Mouse (Mus musculus): ENCODE measurements around the gene Pnrc2. TPM values are rescaled to one million over a fixed set of nuclear protein-coding genes. Genes with fewer than 3 reads are reported as not detected.

The Pnrc2 gene
- polyA plus RNA-seq (2012; ENCODE audit: low replicate concordance): 1.2 and 6.1 TPM in 2 replicates

DNA sequence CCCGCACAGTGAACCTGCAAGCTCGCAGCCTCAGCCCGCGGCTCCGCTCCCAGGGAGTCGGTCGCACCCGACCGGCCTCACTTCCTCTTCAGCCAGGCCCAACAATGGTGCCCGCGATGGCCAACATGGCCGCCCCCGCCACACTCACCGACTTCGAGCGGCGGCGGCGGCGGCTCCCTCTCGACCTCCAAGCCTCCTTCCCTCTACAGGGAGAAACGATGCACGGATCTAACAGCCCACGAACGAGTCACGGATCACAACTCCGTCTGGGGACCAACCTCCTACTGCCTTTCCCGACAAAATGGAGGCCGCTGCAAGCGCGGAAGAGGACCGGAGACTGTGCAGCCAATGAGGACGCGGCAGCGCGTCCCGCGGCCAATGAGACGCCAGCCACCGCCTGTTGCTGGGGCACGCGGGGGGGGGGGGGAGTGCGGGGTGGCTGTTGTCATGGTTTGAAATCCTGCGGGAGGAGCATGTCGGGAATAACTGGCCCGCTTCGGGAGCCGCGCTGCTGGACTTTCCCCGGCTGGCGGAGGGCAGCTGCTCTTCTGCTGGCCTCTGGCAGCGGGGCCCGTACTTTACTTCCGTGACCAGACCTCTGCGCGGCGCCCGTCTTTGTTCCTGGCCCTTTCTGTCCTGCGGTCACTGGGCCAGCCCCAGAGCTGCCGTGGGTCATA lies at the start of gene Pnrc2:
Pnrc2 (minus strand) TSS at position 325 of the 677 bp plus-strand sequence.

DNA sequence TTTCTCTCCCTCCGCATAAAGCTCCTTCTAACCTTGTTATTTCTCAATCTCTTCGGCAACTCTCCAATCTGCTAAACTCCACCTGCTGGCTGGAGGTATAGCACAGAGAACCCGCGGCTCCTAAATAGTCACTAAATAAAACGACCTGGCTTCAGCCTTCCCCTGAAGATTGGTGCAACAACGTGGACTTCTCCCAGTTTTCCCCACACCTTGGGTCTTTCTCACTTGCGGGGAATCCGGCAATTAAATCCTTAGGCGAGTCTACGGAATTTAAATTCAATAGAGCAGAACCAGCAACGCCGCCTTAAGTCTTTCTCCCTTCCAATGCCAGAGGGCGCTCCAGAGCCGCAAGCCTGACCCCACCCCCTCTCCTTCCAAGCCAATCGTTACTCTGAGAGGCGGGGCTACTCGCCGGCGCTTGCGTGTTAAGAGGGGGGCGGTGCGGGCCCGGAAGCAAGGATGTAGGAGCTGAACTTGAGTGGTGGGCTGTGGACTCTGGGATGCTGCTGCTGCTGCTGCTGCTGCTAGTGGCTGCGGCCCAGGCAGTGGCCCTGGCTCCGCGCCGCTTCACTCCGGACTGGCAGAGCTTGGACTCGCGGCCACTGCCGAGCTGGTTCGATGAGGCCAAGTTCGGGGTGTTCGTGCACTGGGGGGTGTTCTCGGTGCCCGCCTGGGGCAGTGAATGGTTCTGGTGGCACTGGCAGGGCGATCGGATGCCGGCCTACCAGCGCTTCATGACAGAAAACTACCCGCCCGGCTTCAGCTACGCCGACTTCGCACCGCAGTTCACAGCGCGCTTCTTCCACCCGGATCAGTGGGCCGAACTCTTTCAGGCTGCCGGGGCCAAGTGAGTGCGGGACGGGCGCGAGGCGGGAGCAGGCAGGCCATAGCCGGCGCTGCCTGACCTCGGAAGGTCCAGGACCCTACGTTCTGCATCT lies 46.9 kb upstream of the Pnrc2 start, which contains the start of gene Fuca1:
Fuca1 (plus strand) TSS at position 432 of the 938 bp plus-strand sequence.

DNA sequence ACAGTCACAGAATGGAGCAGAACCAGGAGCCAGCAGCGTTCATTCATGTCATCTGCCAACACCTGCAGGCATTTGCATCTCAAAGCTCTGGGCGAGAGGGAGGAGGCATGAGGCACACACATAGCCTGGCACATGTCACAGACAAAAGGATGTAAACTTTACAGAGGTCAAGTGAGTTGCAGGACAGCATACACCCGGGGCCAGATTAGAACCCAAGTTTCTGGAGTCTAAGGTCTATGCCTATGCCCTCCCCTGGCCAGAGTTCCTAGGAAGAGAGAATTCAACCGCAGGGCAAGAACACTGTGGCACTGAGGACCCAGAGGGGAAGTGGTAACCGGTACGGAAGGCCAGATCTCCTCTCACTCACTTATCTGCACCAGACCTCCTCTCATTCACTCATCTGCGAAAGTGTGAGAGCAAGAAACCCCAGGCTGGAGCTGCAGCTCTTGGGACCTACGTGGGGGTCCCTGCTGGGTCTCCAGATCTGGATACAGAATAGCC lies 21.5 kb upstream of the Pnrc2 start, which contains the start of gene Cnr2:
Cnr2 (plus strand) TSS at position 324 of the 501 bp plus-strand sequence.

DNA sequence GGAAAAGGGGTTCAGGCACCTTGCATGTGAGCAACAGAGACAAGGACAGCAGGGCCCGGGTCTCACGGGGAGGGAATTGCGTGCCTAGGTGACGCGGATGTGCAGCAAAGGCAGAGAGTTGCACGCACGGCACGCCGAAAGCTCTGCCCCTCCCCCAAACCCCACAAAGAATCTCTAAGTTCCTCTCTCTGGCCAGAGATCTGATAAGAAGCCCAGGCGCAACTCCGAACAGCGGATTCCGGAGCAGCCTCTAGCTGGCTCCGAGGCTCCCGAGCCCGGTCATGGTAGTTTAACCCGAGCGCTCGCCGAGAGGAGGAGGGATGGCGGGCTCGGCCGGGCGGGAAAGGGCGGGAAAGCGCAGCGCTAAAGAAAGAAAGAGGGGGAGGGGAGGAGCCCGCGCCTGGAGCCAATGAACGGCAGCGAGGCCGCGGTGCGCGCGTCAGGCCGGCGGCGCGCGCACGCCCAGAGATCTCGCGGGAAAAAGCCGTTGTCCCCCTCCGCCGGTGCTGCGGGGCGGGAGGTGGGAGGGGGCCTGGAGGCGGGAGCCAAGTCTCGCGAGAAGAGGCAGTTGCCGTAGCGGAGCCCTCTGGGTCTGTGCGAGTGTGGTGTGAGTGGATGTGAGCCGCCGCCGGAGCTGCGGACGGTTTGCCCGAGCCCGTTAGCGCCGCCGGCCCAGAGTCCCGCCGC lies 18.0 kb downstream of the Pnrc2 start, which contains the start of gene Srsf10:
Srsf10 (plus strand) TSS at position 212 of the 687 bp plus-strand sequence.

Other genes starting within 250 kb of the Pnrc2 start
- gene Ifnlr1, start 187.6 kb downstream of the Pnrc2 start, polyA plus RNA-seq (2012; ENCODE audit: low replicate concordance): 0.13 and 0.16 TPM in 2 replicates
- gene Il22ra1, start 145.7 kb downstream of the Pnrc2 start, polyA plus RNA-seq (2012; ENCODE audit: low replicate concordance): not detected in 2 replicates
- gene Myom3, start 114.1 kb downstream of the Pnrc2 start, polyA plus RNA-seq (2012; ENCODE audit: low replicate concordance): 0.07 and 0.09 TPM in 2 replicates
- 373 and 452 TPM in 2 replicates for gene Srsf10, start 18.1 kb downstream of the Pnrc2 start, polyA plus RNA-seq (2012; ENCODE audit: low replicate concordance)
- 2.5 and 9.4 TPM in 2 replicates for gene Cnr2, start 21.5 kb upstream of the Pnrc2 start, polyA plus RNA-seq (2012; ENCODE audit: low replicate concordance)
- 11.8 and 14.9 TPM in 2 replicates for gene Fuca1, start 46.9 kb upstream of the Pnrc2 start, polyA plus RNA-seq (2012; ENCODE audit: low replicate concordance)
- 17.4 and 32.0 TPM in 2 replicates for gene Hmgcl, start 72.6 kb upstream of the Pnrc2 start, polyA plus RNA-seq (2012; ENCODE audit: low replicate concordance)
- 13.9 and 30.1 TPM in 2 replicates for gene Gale, start 89.9 kb upstream of the Pnrc2 start, polyA plus RNA-seq (2012; ENCODE audit: low replicate concordance)
- 401 and 495 TPM in 2 replicates for gene Lypla2, start 98.8 kb upstream of the Pnrc2 start, polyA plus RNA-seq (2012; ENCODE audit: low replicate concordance)
- gene Pithd1, start 113.4 kb upstream of the Pnrc2 start, polyA plus RNA-seq (2012; ENCODE audit: low replicate concordance): 20.6 and 96.9 TPM in 2 replicates
- gene Eloa, start 147.9 kb upstream of the Pnrc2 start, polyA plus RNA-seq (2012; ENCODE audit: low replicate concordance): 4.6 and 6.3 TPM in 2 replicates
- 692 and 1,423 TPM in 2 replicates for gene Rpl11, start 179.6 kb upstream of the Pnrc2 start, polyA plus RNA-seq (2012; ENCODE audit: low replicate concordance)